Mouse (Mus musculus): ENCODE results near the gene Trmt5.

DNA sequence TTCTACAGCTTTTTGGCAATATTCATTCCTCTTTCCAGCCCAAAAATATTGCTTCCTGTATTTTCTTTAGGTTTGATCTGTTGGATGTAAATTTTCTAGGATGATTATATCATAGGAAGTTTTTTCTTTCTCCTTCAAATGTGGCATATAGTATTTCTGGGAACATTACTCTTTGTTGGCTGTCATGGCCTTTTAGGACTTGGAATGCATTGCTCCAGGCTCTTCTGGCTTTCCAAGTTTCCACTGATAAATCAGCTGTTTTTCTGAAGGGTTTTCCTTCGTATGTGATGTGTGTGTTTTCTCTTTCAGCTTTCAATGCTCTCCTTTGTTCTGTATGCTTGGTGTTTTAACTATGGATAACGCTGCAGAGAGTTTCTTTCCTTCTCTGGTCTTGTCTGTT, 31.5 kb downstream of the Trmt5 start:
- no peak for TF ChIP-seq CTCF (IDR thresholded peaks at IDR 0.05; ENCODE audit: insufficient read depth, low read depth, low read length)
- no peak for TF ChIP-seq POLR2A (IDR thresholded peaks at IDR 0.05; ENCODE audit: insufficient read depth, low read depth, low read length)

All from olfactory bulb, adult 2 months (tissue).